In genomic region chr19:3767781-3768696, GRCm38 (mm10) we compare ENCODE assay signal across 8 mouse cellular contexts. TPM values are rescaled to one million over a fixed set of nuclear protein-coding genes. Genes with fewer than 3 reads are reported as not detected.
A peak's percentile ranks its signal among the peaks of the same experiment; 100 is the strongest.
DNase-seq lines count a peak whose midpoint lies in the region; ATAC-seq and TF ChIP-seq lines count a peak whose summit lies in the region.

No protein-coding gene starts in this region.

- H3K4me1 ChIP-seq in forebrain, embryonic 11.5 days (replicated peaks; ENCODE audit: control insufficient read depth, insufficient read depth, low read length) = 0 out of 2 replicates have a peak, but pooled peaks cover 3% of the 10 kb centered on the region
- peaks cover 13% of the 10 kb centered on the region for H3K4me1 ChIP-seq in heart, embryonic 16.5 days (ENCODE audit: control insufficient read depth, insufficient read depth, low read length)
- peaks cover 0 to 8% of the 10 kb centered on the region in 2 experiments; a peak in 3 of 4 replicates for H3K4me1 ChIP-seq in liver, embryonic 14.5 days (replicated peaks; ENCODE audit: control insufficient read depth in 2 of 2, insufficient read depth in 2 of 2, low read length in 1 of 2)
- H3K4me1 ChIP-seq in stomach, embryonic 15.5 days = peaks cover 11% of the 10 kb centered on the region

- peak overlapping the region; percentile 100 for H3K9ac ChIP-seq in forebrain, embryonic 11.5 days (ENCODE audit: low read length)
- H3K9ac ChIP-seq in heart, embryonic 16.5 days (ENCODE audit: low read length) = peak overlapping the region; percentile 99
- H3K9ac ChIP-seq in liver, embryonic 14.5 days (replicated peaks) = peak overlapping the region; percentile 95
- H3K9ac ChIP-seq in stomach, embryonic 15.5 days = peak overlapping the region; percentile 100

- H3K27ac ChIP-seq in forebrain, embryonic 11.5 days (ENCODE audit: low read depth, low read length) = peak overlapping the region; percentile 100
- peak overlapping the region; percentile 100 for H3K27ac ChIP-seq in heart, embryonic 16.5 days (ENCODE audit: low read length)
- peak overlapping the region; percentile 84 for H3K27ac ChIP-seq in liver, embryonic 14.5 days
- peak overlapping the region; percentile 100 for H3K27ac ChIP-seq in stomach, embryonic 15.5 days

- H3K9me3 ChIP-seq in forebrain, embryonic 11.5 days (ENCODE audit: control insufficient read depth, low read length) = no peaks in the 10 kb centered on the region
- H3K9me3 ChIP-seq in heart, embryonic 16.5 days (replicated peaks; ENCODE audit: control insufficient read depth, low read length) = no peaks in the 10 kb centered on the region
- H3K9me3 ChIP-seq in liver, embryonic 14.5 days (ENCODE audit: control insufficient read depth, low read length) = no peaks in the 10 kb centered on the region
- H3K9me3 ChIP-seq in stomach, embryonic 15.5 days = no peaks in the 10 kb centered on the region

- TF ChIP-seq CTCF in liver, embryonic 14.5 days (IDR thresholded peaks at IDR 0.05; ENCODE audit: low read depth) = no peak

- no peaks in the 10 kb centered on the region for H3K36me3 ChIP-seq in forebrain, embryonic 11.5 days (ENCODE audit: control insufficient read depth, insufficient read depth, low read length)
- no peaks in the 10 kb centered on the region for H3K36me3 ChIP-seq in heart, embryonic 16.5 days (ENCODE audit: control insufficient read depth, insufficient read depth)
- H3K36me3 ChIP-seq in liver, embryonic 14.5 days (replicated peaks; ENCODE audit: control insufficient read depth, insufficient read depth, low read depth) = no peaks in the 10 kb centered on the region; the same call in 1 of the 2 replicates
- no peaks in the 10 kb centered on the region for H3K36me3 ChIP-seq in stomach, embryonic 15.5 days

- under 1% methylated on average over 109 of the region's 111 CpGs for WGBS in forebrain, embryonic 11.5 days
- under 1% methylated on average over 111 of the region's 111 CpGs for WGBS in heart, embryonic 16.5 days
- WGBS in liver, embryonic 14.5 days (ENCODE audit: insufficient replicate concordance) = under 1% methylated on average over 103 of the region's 111 CpGs
- under 1% methylated on average over 111 of the region's 111 CpGs for WGBS in stomach, embryonic 15.5 days

- TF ChIP-seq EP300 in liver, embryonic 14.5 days (IDR thresholded peaks at IDR 0.05; ENCODE audit: low read depth) = no peak

- H3K4me2 ChIP-seq in forebrain, embryonic 11.5 days (ENCODE audit: low read depth, low read length, severe bottlenecking) = peak overlapping the region; percentile 88
- H3K4me2 ChIP-seq in heart, embryonic 16.5 days (ENCODE audit: low read depth, low read length) = peak overlapping the region; percentile 92
- peak overlapping the region; percentile 97 for H3K4me2 ChIP-seq in liver, embryonic 14.5 days (ENCODE audit: low read depth)
- peak overlapping the region; percentile 93 for H3K4me2 ChIP-seq in stomach, embryonic 15.5 days

- peak; percentile 65 for ATAC-seq in forebrain, embryonic 11.5 days (replicated peaks; ENCODE audit: low FRiP score)
- ATAC-seq in heart, embryonic 16.5 days (replicated peaks; ENCODE audit: extremely low read depth, insufficient read depth, low FRiP score) = peak; percentile 39
- peak; percentile 66 for ATAC-seq in liver, embryonic 14.5 days (ENCODE audit: insufficient read depth)
- ATAC-seq in stomach, embryonic 15.5 days (ENCODE audit: insufficient read depth, low FRiP score, low read depth) = peak; percentile 51

- no peaks in the 10 kb centered on the region for H3K27me3 ChIP-seq in forebrain, embryonic 11.5 days (ENCODE audit: control insufficient read depth, insufficient read depth, low read length)
- H3K27me3 ChIP-seq in heart, embryonic 16.5 days (ENCODE audit: control insufficient read depth, insufficient read depth, low read length) = no peaks in the 10 kb centered on the region
- no peaks in the 10 kb centered on the region for H3K27me3 ChIP-seq in liver, embryonic 14.5 days (ENCODE audit: control insufficient read depth, insufficient read depth, low read length)
- no peaks in the 10 kb centered on the region for H3K27me3 ChIP-seq in stomach, embryonic 15.5 days (replicated peaks)

- peak overlapping the region; percentile 98 for H3K4me3 ChIP-seq in forebrain, embryonic 11.5 days (ENCODE audit: low read depth, low read length)
- H3K4me3 ChIP-seq in heart, embryonic 16.5 days (ENCODE audit: low read length) = peak overlapping the region; percentile 83
- peak overlapping the region; percentile 89 to 92 for H3K4me3 ChIP-seq in liver, embryonic 14.5 days (ENCODE audit: insufficient read depth in 1 of 2, low read depth in 2 of 2, low read length in 2 of 2)
- H3K4me3 ChIP-seq in stomach, embryonic 15.5 days (replicated peaks) = peak overlapping the region; percentile 96

- DNase-seq in CD8-positive naive resting alpha-beta T cell, adult 2 months (ENCODE audit: low read depth in 2 of 2, low spot score in 2 of 2) = peak; percentile 85 to 89
- peak; percentile 67 for DNase-seq in c-Kit-positive CD71-negative TER-119-negative erythroid progenitor cells, embryonic 14.5 days (ENCODE audit: low read depth)
- DNase-seq in forebrain, embryonic 11.5 days (ENCODE audit: low spot score) = peak; percentile 93
- DNase-seq in kidney, postnatal 25 days = peak; percentile 88 to 93
- peak; percentile 72 to 75 (median 74) for DNase-seq in liver, embryonic 14.5 days (ENCODE audit: low read depth in 3 of 3, low spot score in 3 of 3)
- DNase-seq in neural tube, embryonic 10.5 days (ENCODE audit: extremely low spot score, low spot score) = peak; percentile 90

RNA-seq across cellular contexts. Expression of gene Kmt5b, which starts 0.8 kb away (rescaled TPM):
- polyA plus RNA-seq in forebrain, embryonic 11.5 days (2014; fragmentation: Nextera tagmentation; extraction: Ambion mirVana) = 43.2 and 44.6 TPM in 2 replicates
- 18.9 and 20.4 TPM in 2 replicates for polyA plus RNA-seq in heart, embryonic 16.5 days (2015; fragmentation: Nextera tagmentation; extraction: Ambion mirVana)
- polyA plus RNA-seq in liver, embryonic 14.5 days (2012; rRNA removed) = 4.1 and 6.3 TPM in 2 replicates
- polyA plus RNA-seq in liver, embryonic 14.5 days (2014; fragmentation: Nextera tagmentation; extraction: Ambion mirVana) = 5.0 and 5.4 TPM in 2 replicates
- 24.4 and 26.3 TPM in 2 replicates for polyA plus RNA-seq in stomach, embryonic 15.5 days (2015; fragmentation: Nextera tagmentation; extraction: Ambion mirVana)

RNA-seq across cellular contexts. Expression of gene 1810055G02Rik, which starts 59.9 kb away (rescaled TPM):
- 42.3 and 52.1 TPM in 2 replicates for polyA plus RNA-seq in forebrain, embryonic 11.5 days (2014; fragmentation: Nextera tagmentation; extraction: Ambion mirVana)
- 18.6 and 20.1 TPM in 2 replicates for polyA plus RNA-seq in heart, embryonic 16.5 days (2015; fragmentation: Nextera tagmentation; extraction: Ambion mirVana)
- polyA plus RNA-seq in liver, embryonic 14.5 days (2012; rRNA removed) = 10.8 and 12.1 TPM in 2 replicates
- 10.8 and 11.0 TPM in 2 replicates for polyA plus RNA-seq in liver, embryonic 14.5 days (2014; fragmentation: Nextera tagmentation; extraction: Ambion mirVana)
- polyA plus RNA-seq in stomach, embryonic 15.5 days (2015; fragmentation: Nextera tagmentation; extraction: Ambion mirVana) = 31.6 and 35.9 TPM in 2 replicates

Comparison
In these comparisons a context has a peak if more than half of its experiments do, and no peak if none do; other contexts are left out.
1. Peak in every context shown above with its lines: DNase-seq, ATAC-seq, H3K4me3 ChIP-seq and H3K27ac ChIP-seq.